Mouse (Mus musculus): ENCODE results near the gene Tagln2. TPM values are rescaled to one million over a fixed set of nuclear protein-coding genes. Genes with fewer than 3 reads are reported as not detected.
A peak's percentile ranks its signal among the peaks of the same experiment; 100 is the strongest.

Tagln2 gene
- total RNA-seq, 4 experiments from 2014 or later = 37.8 to 77.3 (median 50.1) TPM

GRCm38 (mm10) chr1:172525027-172525764 is 25.3 kb downstream of the Tagln2 start:
- peak; percentile 89 for DNase-seq (ENCODE audit: low spot score)

GRCm38 (mm10) chr1:172525971-172526370 is 26.1 kb downstream of the Tagln2 start:
- no peak for DNase-seq (ENCODE audit: low spot score)

DNA sequence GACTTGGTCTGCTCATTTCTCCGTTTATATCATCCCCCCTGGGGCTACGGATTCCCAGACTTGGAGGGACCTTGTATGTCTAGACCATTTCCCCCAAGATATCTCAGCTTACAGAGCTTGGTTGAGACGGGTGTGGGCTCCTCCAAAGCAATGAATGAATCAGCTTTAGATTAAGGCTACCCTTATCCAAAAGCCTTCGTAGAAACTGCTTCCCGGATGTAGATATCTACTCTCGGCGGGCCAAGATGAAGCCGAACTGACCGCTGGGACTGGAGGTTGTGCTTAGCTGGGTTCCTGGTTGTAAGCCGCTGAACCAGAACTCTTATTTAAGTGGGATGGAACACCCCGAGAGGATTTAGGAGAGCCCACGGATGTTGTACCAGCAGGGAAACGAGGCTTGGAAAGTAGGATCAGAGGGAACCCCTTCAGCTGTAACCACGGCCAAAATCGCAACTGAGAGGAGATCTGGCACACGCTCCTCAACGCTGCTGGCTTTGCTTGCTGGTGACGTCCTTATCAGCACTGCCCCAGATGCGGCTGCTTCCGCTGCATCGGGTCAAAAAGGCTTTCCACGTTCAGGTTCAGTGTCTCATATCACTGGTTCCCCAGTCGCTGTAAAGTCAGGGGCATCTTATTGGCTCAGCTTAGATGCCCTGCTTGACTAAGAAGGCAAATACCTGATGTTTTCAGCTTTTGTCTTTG is 26.7 kb downstream of the Tagln2 start:
- DNase-seq (ENCODE audit: low spot score) = peak; percentile 74

DNA sequence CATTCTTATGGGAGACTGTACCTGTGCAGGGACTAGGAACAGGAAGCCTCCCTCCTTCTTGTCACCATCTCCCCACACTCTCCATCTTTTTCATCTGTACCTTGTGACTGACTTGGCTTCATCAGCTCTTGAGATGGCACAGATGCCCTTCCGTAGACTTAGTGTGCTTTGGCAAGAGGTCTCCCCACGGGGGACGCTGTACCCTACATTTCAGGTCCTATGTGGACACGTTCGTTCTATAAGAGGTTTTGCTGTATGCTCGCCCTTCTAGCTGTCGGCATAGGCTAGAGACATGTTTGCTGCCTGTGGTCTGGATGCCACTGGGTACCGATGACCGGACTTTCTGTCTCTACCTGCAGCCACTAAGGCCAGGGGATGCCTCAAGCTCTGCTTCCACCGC is 27.6 kb downstream of the Tagln2 start:
- DNase-seq (ENCODE audit: low spot score) = no peak

DNA sequence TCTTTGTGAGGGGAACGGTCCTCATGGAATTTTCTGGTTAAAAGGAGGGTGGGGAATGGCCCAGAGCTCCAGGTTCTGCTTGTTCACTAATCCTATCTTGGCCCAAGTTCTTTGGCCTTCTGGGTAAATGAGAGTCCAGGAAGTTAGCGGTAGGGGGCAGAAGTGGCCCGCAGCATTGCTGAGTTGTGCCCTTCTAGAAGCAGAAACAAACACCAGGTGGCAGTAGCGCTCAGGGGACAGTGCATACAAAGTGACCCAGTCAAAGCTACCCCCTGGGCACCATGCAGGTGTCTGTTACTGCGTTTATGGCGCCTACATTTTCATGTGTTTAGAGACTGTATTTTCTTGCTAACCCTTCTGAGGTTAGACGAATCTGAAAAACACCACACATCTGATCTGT is 28.9 kb downstream of the Tagln2 start:
- DNase-seq (ENCODE audit: low spot score) = peak; percentile 95

GRCm38 (mm10) chr1:172530544-172531220 is 30.8 kb downstream of the Tagln2 start:
- DNase-seq (ENCODE audit: low spot score) = no peak

GRCm38 (mm10) chr1:172532551-172532950 is 32.7 kb downstream of the Tagln2 start:
- no peak for DNase-seq (ENCODE audit: low spot score)

DNA sequence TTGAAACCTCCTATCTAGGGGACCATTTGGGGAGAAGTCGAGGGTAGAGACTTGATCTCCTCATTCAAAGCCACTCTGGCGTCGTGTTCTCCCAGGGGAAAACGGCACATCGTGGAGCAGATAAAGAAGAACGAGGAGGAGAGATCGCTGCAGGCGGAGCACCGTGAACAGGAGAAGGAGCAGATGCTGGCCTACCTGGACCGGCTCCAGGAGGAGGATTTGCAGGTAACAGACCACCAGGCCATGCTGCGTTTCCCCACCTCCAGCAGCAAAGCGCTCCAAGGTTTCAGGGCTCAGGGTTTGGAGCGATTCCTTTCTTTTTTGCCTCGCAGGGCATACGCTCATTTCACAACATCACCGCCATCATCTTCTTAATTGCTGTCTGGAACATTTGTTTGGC is 35.3 kb downstream of the Tagln2 start:
- DNase-seq (ENCODE audit: low spot score) = no peak

- DNase-seq (ENCODE audit: low spot score) = no peak
These were observed 40.0 kb downstream of the Tagln2 start for GRCm38 (mm10) chr1:172539827-172540226.

- DNase-seq (ENCODE audit: low spot score) = no peak
These were observed 40.5 kb downstream of the Tagln2 start for GRCm38 (mm10) chr1:172540283-172540820.

DNA sequence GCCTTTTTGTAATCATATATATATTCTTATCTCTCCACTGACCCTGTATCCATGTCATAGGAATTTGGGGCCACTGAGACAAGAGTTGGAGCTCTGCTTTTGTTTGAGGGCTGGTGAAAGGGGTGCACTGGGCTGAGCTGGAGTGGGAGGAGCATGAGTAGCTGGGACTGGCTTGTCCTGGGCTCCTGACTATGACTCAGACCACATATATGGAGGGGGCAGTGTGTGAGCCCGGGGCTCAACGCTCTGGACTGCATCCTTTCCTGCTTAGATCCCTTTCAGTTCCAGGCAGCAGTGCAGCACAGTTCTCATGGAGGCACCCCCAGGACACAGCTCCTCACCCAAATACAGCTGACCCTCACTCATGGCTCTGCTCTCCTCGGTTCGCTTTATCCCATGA is 46.2 kb downstream of the Tagln2 start:
- DNase-seq (ENCODE audit: low spot score) = no peak

DNA sequence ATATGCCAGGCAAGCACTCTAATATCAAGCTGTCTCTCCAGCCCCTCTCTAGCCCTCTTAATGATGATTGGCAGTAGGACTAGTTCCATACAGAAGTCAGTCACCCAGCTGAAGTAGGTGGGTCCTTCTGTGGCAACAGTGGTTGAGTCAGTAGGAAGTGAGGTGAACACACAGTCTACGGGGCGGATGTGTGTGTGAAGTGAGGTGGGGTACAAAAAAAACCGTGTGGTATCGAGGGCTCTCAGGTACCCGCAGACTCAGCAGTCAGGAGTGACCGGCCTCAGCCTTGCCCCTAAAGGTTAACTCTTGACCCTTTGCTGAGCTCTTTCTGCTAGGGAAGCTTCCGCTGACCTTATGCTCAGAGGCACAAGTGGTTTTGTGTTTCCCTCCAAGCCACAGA is 48.7 kb downstream of the Tagln2 start:
- DNase-seq (ENCODE audit: low spot score) = no peak

DNA sequence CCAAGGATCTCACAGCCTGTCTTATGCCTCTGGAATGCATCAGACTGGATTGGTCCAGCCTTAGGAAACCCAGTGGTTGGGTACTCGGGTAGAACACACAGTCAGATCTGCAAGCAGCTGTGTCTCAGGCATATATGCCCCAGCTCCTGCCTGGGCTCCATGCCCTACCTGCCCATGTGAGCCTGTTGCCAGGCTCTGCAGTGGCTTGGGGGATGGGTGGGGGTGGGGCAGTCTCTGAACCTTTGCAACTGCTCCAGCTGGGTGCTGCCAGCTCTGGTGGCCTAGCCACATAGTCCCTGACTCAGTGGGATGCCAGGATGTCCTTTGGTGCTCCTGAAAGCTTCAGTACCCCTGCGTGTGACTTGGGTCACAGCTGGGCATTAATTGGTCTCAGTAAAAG is 49.5 kb downstream of the Tagln2 start:
- DNase-seq (ENCODE audit: low spot score) = no peak

GRCm38 (mm10) chr1:172549717-172550116 is 49.9 kb downstream of the Tagln2 start:
- no peak for DNase-seq (ENCODE audit: low spot score)

DNA sequence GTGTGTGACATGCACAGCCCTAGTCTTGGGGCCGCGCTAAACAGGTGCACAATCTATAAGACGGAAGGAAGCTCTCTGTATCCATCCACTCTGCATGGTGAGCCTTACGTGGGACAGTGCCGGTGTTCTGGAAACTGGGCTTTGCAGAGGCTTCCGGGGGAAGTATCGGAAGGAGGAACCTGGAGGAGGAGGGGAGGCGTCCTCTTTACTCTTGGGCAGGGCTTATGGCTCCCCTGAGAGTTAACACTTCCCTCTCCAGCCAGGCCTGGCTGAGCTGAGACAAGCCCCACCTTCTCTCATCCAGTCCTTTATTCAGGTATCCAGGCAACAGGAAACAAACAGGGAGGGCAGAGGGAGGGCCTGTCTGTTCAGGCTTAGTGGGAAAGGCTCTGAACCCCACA is 50.7 kb downstream of the Tagln2 start:
- peak; percentile 77 for DNase-seq (ENCODE audit: low spot score)

DNA sequence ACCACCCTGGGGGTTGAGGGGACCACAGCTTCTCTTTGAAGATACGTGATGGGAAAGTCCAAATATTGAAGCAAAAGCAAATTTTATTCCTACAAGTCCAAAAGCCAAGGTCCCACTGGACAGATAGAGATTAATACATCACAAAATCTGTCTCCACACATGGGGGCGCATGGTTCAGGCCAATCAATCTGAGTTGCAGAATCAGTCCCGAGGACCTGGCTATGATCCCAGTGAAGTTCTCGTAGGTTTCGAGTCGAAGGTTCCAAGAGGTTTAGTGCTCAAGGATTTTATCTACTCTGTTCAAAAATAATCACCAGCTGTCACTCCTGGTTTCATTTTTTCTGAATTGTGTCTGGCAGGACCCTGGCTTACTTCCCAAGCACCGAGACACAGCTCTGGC is 51.2 kb downstream of the Tagln2 start:
- DNase-seq (ENCODE audit: low spot score) = no peak

DNA sequence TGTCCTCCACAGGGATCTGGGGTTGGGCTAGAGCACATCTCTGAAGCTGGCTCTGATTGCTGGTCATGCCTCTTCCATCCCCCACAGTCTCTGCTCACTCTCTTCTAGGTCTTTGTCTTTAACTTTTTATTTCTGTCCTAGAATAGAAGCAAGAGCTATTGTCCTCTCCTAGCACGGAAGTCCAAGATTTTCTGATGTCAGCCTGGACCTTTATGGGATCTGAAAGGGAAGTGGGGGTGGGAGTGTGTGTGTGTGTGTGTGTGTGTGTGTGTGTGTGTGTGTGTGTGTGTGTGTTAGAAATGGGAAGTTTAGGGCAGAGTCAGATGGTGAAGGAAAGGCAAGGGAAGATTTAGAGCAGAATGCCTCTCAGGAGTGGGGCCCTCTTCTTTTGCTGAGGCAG is 52.8 kb downstream of the Tagln2 start:
- no peak for DNase-seq (ENCODE audit: low spot score)

GRCm38 (mm10) chr1:172555638-172556037 is 55.8 kb downstream of the Tagln2 start, which contains the start of gene Vsig8:
TSS of gene Vsig8 (plus strand) at chr1:172555938.
- DNase-seq (ENCODE audit: low spot score) = no peak

All from heart, adult 8-10 months (tissue).